Mouse (Mus musculus) central nervous system, embryonic 11.5 days (tissue): ENCODE results near the gene Hspg2. TPM values are rescaled to one million over a fixed set of nuclear protein-coding genes. Genes with fewer than 3 reads are reported as not detected.

Experiments used
- polyA plus RNA-seq: library from polyadenylated mRNA; depleted of rRNA; stranded (reverse); fragments of >200 nt; gene quantifications from 2 replicates; pipeline ENCODE4 v1.2.3, GENCODE M21; 2012; rRNA removed

The Hspg2 gene
- polyA plus RNA-seq: 10.9 and 22.8 TPM in 2 replicates

GRCm38 (mm10) chr4:137468260-137469080 is at the start of gene Hspg2:
Gene Hspg2 (plus strand): TSS chr4:137468769.

GRCm38 (mm10) chr4:137430502-137430901 is 38.1 kb upstream of the Hspg2 start, which contains the start of gene Cela3b:
Gene Cela3b (minus strand): TSS chr4:137430540.

GRCm38 (mm10) chr4:137453234-137453767 is 15.3 kb upstream of the Hspg2 start, which contains the start of gene 1700013G24Rik:
Gene 1700013G24Rik (plus strand): TSS chr4:137453284.

GRCm38 (mm10) chr4:137574469-137574868 is 105.9 kb downstream of the Hspg2 start, which contains the start of gene Ldlrad2:
Gene Ldlrad2 (minus strand): TSS chr4:137574569.

GRCm38 (mm10) chr4:137593601-137594495 is 125.3 kb downstream of the Hspg2 start, which contains the start of gene Usp48:
Gene Usp48 (plus strand): TSS chr4:137593755.

Other genes starting within 250 kb of the Hspg2 start
- 2.1 and 4.8 TPM in 2 replicates for gene Wnt4, start 191.3 kb upstream of the Hspg2 start, polyA plus RNA-seq
- 265 and 339 TPM in 2 replicates for gene Cdc42, start 111.0 kb upstream of the Hspg2 start, polyA plus RNA-seq
- not detected in 2 replicates for gene Cela3a, start 59.0 kb upstream of the Hspg2 start, polyA plus RNA-seq
- 0.05 and 0.06 TPM in 2 replicates for gene Cela3b, start 38.2 kb upstream of the Hspg2 start, polyA plus RNA-seq
- gene 1700013G24Rik, start 15.5 kb upstream of the Hspg2 start, polyA plus RNA-seq: not detected in 2 replicates
- gene Ldlrad2, start 105.8 kb downstream of the Hspg2 start, polyA plus RNA-seq: 0.16 TPM in 1 of 2 replicates, not detected in the other
- 96.4 and 122 TPM in 2 replicates for gene Usp48, start 125.0 kb downstream of the Hspg2 start, polyA plus RNA-seq
- 11.7 and 15.3 TPM in 2 replicates for gene Rap1gap, start 196.0 kb downstream of the Hspg2 start, polyA plus RNA-seq